Mouse (Mus musculus): ENCODE data around the gene Tyw3. TPM values are rescaled to one million over a fixed set of nuclear protein-coding genes. Genes with fewer than 3 reads are reported as not detected.

Gene Tyw3
- polyA plus RNA-seq, 1 experiment from 2014 or later, result 12.7 TPM

DNA sequence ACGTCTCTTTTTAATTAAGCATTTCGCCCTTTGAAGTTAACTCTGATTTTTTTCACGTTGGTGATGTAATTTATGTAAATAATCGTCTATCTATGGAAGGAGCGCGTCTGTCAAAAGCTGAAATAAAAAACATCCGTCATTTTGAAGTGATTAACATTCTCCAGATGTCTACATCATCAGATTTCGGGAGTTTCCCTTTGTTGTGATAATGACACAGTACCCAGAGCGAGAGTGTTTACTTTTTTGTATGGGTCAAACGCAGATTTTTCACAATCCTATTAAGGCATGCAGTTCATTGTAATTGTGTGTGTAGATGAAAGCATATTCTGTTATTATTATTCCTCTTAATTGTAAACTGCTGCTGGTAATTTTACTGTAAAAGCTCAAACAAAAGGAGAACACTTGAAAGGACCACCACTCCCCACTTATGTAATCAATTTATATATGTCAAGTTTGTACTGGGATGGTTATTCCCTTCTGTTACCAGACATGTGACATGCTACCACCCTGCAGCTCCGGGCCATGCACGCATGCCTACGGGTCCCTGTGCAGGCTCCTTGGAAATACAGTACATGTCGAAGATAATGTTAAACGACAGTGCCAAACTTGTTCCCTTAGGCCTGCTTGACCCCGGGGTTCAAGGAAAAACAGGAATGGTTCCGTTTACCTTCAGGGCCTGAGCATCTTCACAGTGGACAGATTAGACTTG is 46.4 kb downstream of the Tyw3 start:
- no peaks in the 10 kb centered on the region for H3K9me3 ChIP-seq (replicated peaks)
- H3K9ac ChIP-seq, result no peak overlapping the region
- no peak overlapping the region for H3K4me3 ChIP-seq
- no peak overlapping the region for H3K4me2 ChIP-seq (replicated peaks)
- H3K36me3 ChIP-seq, result no peaks in the 10 kb centered on the region
- 27% methylated on average over 17 of the region's 17 CpGs for WGBS
- peaks cover 8% of the 10 kb centered on the region; the same call in 1 of the 2 replicates for H3K27me3 ChIP-seq
- ATAC-seq (ENCODE audit: low FRiP score), result peak; percentile 74
- peaks cover 25% of the 10 kb centered on the region for H3K4me1 ChIP-seq
- no peak overlapping the region for H3K27ac ChIP-seq

- Histone ChIP-seq H3K4me1 (peaks cover 25% of the 10 kb centered on the region), H3K9ac (no peak overlapping the region), H3K36me3 (no peaks in the 10 kb centered on the region), H3K4me2 (replicated peaks) (peak overlapping the region; percentile 8; the same call in 1 of the 2 replicates), H3K27me3 (peaks cover 8% of the 10 kb centered on the region; the same call in 1 of the 2 replicates), H3K4me3 (no peak overlapping the region), H3K27ac (no peak overlapping the region), H3K9me3 (replicated peaks) (no peaks in the 10 kb centered on the region)
- no peak for ATAC-seq (ENCODE audit: low FRiP score)
- WGBS, result 16% methylated on average over 8 of the region's 8 CpGs
Measured at GRCm38 (mm10) chr3:154548868-154549301, 48.0 kb downstream of the Tyw3 start.

GRCm38 (mm10) chr3:154547549-154548426 is 49.1 kb downstream of the Tyw3 start:
- Histone ChIP-seq H3K36me3 (no peaks in the 10 kb centered on the region), H3K4me1 (peaks cover 25% of the 10 kb centered on the region), H3K4me2 (replicated peaks) (peak overlapping the region; percentile 32), H3K4me3 (no peak overlapping the region), H3K9me3 (replicated peaks) (no peaks in the 10 kb centered on the region), H3K27me3 (peaks cover 8% of the 10 kb centered on the region; the same call in 1 of the 2 replicates), H3K27ac (no peak overlapping the region), H3K9ac (no peak overlapping the region)
- 4% methylated on average over 20 of the region's 20 CpGs for WGBS
- no peak for ATAC-seq (ENCODE audit: low FRiP score)

- peaks cover 8% of the 10 kb centered on the region; the same call in 1 of the 2 replicates for H3K27me3 ChIP-seq
- H3K9ac ChIP-seq, result no peak overlapping the region
- no peak overlapping the region for H3K27ac ChIP-seq
- ATAC-seq (ENCODE audit: low FRiP score), result no peak
- H3K9me3 ChIP-seq (replicated peaks), result no peaks in the 10 kb centered on the region
- peaks cover 24% of the 10 kb centered on the region for H3K4me1 ChIP-seq
- H3K4me2 ChIP-seq (replicated peaks), result no peak overlapping the region
- WGBS, result 59% methylated on average over 4 of the region's 4 CpGs
- H3K4me3 ChIP-seq, result no peak overlapping the region
- no peaks in the 10 kb centered on the region for H3K36me3 ChIP-seq
Measured at GRCm38 (mm10) chr3:154546234-154546633, 50.7 kb downstream of the Tyw3 start.

DNA sequence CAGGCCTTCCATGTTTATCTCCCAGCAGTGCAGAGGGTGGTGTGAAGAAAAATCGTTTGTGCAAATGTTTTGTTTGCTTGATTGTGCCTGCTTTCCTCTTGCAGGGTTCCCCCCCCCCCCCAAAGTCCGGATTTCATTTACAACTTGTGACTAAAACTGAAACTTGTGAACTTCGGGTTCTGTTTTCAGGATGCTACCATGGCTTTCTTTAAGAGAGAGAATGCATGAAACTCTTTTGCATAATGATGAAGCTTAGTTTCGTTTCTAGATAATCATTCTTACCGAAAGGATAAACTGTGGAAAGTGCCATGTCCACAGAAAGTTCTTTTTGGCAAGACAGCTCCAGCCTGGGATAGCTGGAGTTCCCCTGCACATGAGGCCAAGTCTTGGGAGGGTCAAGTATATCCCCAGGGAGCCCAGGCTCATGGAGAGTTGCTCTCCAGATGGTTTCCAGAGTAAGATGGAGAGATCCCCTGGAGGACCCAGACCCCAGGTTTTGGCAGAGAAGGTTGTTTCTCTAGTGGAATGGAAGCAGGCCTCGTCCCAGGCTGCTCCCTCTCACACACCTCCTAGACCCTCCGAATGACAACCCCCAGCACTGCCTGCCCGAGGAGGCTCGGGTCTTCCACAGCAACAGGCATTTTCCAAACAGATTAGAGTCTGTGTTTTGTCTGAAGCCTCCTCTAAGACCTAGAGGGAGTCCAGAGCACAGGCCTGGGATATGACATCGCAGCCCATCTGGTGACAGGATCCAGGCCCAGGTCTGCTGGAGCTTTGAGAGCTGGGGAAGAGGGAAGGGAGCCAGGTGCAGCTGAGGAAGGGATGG is 56.6 kb downstream of the Tyw3 start:
- no peaks in the 10 kb centered on the region for H3K36me3 ChIP-seq
- 75% methylated on average over 10 of the region's 10 CpGs for WGBS
- H3K4me1 ChIP-seq, result no peaks in the 10 kb centered on the region
- H3K9me3 ChIP-seq (replicated peaks), result no peaks in the 10 kb centered on the region
- no peak overlapping the region for H3K4me2 ChIP-seq (replicated peaks)
- no peaks in the 10 kb centered on the region for H3K27me3 ChIP-seq
- no peak overlapping the region for H3K27ac ChIP-seq
- H3K9ac ChIP-seq, result no peak overlapping the region
- ATAC-seq (ENCODE audit: low FRiP score), result no peak
- H3K4me3 ChIP-seq, result no peak overlapping the region

- no peak overlapping the region for H3K4me3 ChIP-seq
- no peak for ATAC-seq (ENCODE audit: low FRiP score)
- no peaks in the 10 kb centered on the region for H3K27me3 ChIP-seq
- H3K4me2 ChIP-seq (replicated peaks), result no peak overlapping the region
- H3K27ac ChIP-seq, result no peak overlapping the region
- H3K9ac ChIP-seq, result no peak overlapping the region
- no peaks in the 10 kb centered on the region for H3K36me3 ChIP-seq
- WGBS, result 85% methylated on average over 5 of the region's 5 CpGs
- H3K4me1 ChIP-seq, result no peaks in the 10 kb centered on the region
- no peaks in the 10 kb centered on the region for H3K9me3 ChIP-seq (replicated peaks)
Measured at GRCm38 (mm10) chr3:154536134-154536533, 60.8 kb downstream of the Tyw3 start.

DNA sequence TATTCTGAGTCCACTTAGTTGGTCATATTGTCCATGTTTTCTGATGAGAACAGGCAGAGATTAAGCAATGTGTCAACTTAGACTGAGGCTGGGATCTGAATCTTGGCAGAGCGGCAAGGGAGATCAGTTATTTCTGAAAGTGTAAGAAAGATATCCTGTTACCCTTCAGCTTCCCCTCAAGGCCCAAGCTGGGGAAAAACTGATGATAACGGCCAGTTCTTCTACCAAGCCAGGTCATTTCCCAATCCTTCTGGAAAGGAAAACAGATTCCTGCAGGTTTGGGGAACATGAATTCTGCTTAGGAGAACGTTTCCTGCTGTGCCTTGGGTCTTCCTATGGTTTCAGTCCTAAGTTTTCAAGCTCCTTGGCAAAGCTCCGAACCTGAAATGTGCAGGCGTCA is 63.7 kb downstream of the Tyw3 start:
- WGBS, result 81% methylated on average over 5 of the region's 5 CpGs
- ATAC-seq (ENCODE audit: low FRiP score), result no peak
- H3K4me1 ChIP-seq, result no peaks in the 10 kb centered on the region

GRCm38 (mm10) chr3:154528973-154529372 is 67.9 kb downstream of the Tyw3 start:
- ATAC-seq (ENCODE audit: low FRiP score), result no peak
- Histone ChIP-seq H3K36me3 (no peaks in the 10 kb centered on the region), H3K27ac (no peak overlapping the region), H3K4me2 (replicated peaks) (no peak overlapping the region), H3K27me3 (no peaks in the 10 kb centered on the region), H3K9ac (no peak overlapping the region), H3K4me3 (no peak overlapping the region), H3K9me3 (replicated peaks) (no peaks in the 10 kb centered on the region), H3K4me1 (no peaks in the 10 kb centered on the region)
- WGBS, result 54% methylated on average over 5 of the region's 5 CpGs

More for the DNA sequence above, 63.7 kb downstream of the Tyw3 start:
- H3K4me2 ChIP-seq (replicated peaks), result no peak overlapping the region
- H3K27ac ChIP-seq, result no peak overlapping the region
- no peak overlapping the region for H3K9ac ChIP-seq
- H3K36me3 ChIP-seq, result no peaks in the 10 kb centered on the region
- H3K4me3 ChIP-seq, result no peak overlapping the region
- no peaks in the 10 kb centered on the region for H3K9me3 ChIP-seq (replicated peaks)
- no peaks in the 10 kb centered on the region for H3K27me3 ChIP-seq

DNA sequence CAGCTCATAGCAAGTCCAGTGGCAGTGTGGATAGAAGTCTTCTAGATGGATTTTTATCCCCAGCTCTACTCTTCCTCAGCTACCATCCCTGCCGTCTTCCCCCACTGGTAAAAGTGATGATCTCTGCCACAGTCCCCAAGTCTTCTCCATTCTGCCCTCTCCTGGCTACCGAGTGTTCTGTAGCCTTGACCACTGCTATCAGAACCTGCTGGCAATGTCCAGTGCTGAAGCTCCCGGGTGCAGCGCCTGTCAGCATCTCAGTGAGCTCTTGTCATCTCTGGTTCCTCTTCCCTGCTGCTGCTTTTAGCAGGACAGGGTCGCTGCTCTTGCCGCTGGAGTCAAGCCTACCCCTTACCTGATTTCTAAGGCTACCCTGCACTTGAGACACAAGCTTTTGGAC is 70.3 kb downstream of the Tyw3 start:
- no peaks in the 10 kb centered on the region for H3K27me3 ChIP-seq
- H3K4me2 ChIP-seq (replicated peaks), result no peak overlapping the region
- H3K27ac ChIP-seq, result no peak overlapping the region
- no peaks in the 10 kb centered on the region for H3K9me3 ChIP-seq (replicated peaks)
- no peaks in the 10 kb centered on the region for H3K4me1 ChIP-seq
- no peak overlapping the region for H3K4me3 ChIP-seq
- H3K9ac ChIP-seq, result no peak overlapping the region
- WGBS, result 35% methylated on average over 6 of the region's 6 CpGs
- ATAC-seq (ENCODE audit: low FRiP score), result no peak
- H3K36me3 ChIP-seq, result no peaks in the 10 kb centered on the region

Other genes with a start within 250 kb of the Tyw3 start
- 16.6 and 18.5 TPM in 2 replicates for gene Cryz, start 393 bp downstream of the Tyw3 start, polyA plus RNA-seq (2016; fragmentation: Nextera tagmentation; extraction: Ambion mirVana)
- gene Erich3, start 66.8 kb upstream of the Tyw3 start, polyA plus RNA-seq (2016; fragmentation: Nextera tagmentation; extraction: Ambion mirVana), result 1.3 and 1.5 TPM in 2 replicates